Mouse (Mus musculus): ENCODE results near the gene Otop2. TPM values are rescaled to one million over a fixed set of nuclear protein-coding genes. Genes with fewer than 3 reads are reported as not detected.

Gene Otop2
- polyA plus RNA-seq, 1 experiment from 2014 or later, result not detected

DNA sequence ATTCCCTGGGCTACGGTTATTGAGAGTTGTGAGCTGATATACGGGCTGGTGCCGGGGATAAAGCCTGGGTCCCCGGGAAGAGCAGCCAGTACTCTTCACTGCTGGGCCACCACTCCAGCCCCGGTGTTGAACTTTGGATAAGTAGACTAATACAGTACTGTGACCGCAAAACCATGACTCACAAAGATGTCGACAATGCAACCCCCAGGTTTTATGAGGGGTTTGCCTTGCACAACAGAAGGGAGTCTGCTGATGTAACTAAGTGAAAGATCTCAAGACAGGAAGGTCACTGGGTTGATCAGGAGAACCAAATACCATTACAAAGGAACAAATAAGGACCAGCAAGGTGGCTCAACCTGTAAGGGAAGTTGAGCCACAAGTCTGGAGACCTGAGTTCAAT is 69.8 kb downstream of the Otop2 start:
- no peak for TF ChIP-seq CTCF (IDR thresholded peaks at IDR 0.05)
- H3K27me3 ChIP-seq, result no peaks in the 10 kb centered on the region
- POLR2A ChIA-PET, result interaction anchor here (0.9 kb wide), 1 partner anchor 9 kb away, joined by 3 read pairs; no protein-coding TSS in a partner anchor
- DNase-seq (ENCODE audit: low read depth, low spot score) (no peak), ATAC-seq (no peak)
- CTCF ChIA-PET, result no interaction called here
- in situ Hi-C loops (cut with MboI; ENCODE audit: low pct_unique_long_range_greater_than_20kb), result no loop called here

GRCm38 (mm10) chr11:115377254-115377653 is 70.3 kb downstream of the Otop2 start:
- no peak for ATAC-seq
- POLR2A ChIA-PET, result no interaction called here
- in situ Hi-C loops (cut with MboI; ENCODE audit: low pct_unique_long_range_greater_than_20kb), result no loop called here
- CTCF ChIA-PET, result interaction anchor here (1.7 kb wide), 1 partner anchor 9 kb away, joined by 3 read pairs; no protein-coding TSS in a partner anchor
- TF ChIP-seq CTCF (IDR thresholded peaks at IDR 0.05), result no peak
- DNase-seq (ENCODE audit: low read depth, low spot score), result no peak
- no peaks in the 10 kb centered on the region for H3K27me3 ChIP-seq

DNA sequence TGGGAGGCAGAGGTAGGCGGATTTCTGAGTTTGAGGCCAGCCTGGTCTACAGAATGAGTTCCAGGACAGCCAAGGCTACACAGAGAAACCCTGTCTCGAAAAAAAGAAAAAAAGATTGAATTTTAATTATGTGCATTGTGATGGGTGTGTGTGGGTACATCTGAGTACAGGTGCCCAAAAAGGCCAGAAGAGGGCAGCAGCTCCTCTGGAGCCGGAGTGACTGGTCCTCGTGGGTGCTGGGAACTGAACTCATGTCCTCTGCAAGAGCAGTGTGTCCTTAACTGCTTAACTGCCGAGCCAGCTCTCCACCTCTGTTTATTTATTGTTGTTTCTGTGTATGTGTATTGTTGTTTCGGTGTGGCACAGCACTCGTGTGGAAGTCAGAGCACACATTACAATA is 70.9 kb downstream of the Otop2 start:
- no peaks in the 10 kb centered on the region for H3K27me3 ChIP-seq
- TF ChIP-seq CTCF (IDR thresholded peaks at IDR 0.05), result no peak
- ChIA-PET POLR2A (no interaction called here), CTCF (interaction anchor here (1.7 kb wide), 1 partner anchor 9 kb away, joined by 3 read pairs; no protein-coding TSS in a partner anchor)
- ATAC-seq (no peak), DNase-seq (ENCODE audit: low read depth, low spot score) (no peak)
- in situ Hi-C loops (cut with MboI; ENCODE audit: low pct_unique_long_range_greater_than_20kb), result no loop called here

DNA sequence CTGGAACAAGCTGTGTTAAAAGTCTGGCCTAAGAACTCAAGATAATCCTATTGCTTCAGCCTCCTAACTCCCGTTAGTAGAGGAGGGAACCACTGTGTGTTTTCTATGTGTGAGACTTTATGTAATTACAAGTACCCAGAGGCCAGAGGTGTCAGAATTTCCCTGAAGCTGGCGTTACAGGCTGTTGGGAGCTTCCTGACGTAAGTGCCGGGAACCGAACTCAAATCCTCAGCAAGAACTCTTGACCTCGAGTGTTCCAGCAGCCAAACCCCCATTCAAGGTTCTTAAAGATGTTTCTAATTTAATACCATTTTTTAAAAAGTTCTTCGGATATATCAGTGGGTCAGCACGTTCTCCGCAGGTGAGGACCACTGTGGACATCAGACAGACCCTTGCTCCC is 74.3 kb downstream of the Otop2 start:
- CTCF ChIA-PET, result interaction anchor here (0.9 to 1.2 kb wide), 3 partner anchors 12 to 47 kb away, joined by 3 to 4 read pairs (median 3); no protein-coding TSS in a partner anchor

More for the DNA sequence above, 74.3 kb downstream of the Otop2 start:
- in situ Hi-C loops (cut with MboI; ENCODE audit: low pct_unique_long_range_greater_than_20kb), result no loop called here
- TF ChIP-seq CTCF (IDR thresholded peaks at IDR 0.05), result no peak
- H3K27me3 ChIP-seq, result no peaks in the 10 kb centered on the region
- DNase-seq (ENCODE audit: low read depth, low spot score) (no peak), ATAC-seq (no peak)
- POLR2A ChIA-PET, result interaction anchor here (0.7 to 4.2 kb wide), 3 partner anchors 27 to 315 kb away, joined by 3 to 20 read pairs (median 5); no protein-coding TSS in a partner anchor

Other genes with a start within 250 kb of the Otop2 start
- gene Cd300e, start 245.0 kb upstream of the Otop2 start, polyA plus RNA-seq (2021), result 0.04 TPM
- gene Rab37, start 215.7 kb upstream of the Otop2 start, polyA plus RNA-seq (2021), result 0.35 TPM
- not detected for gene Cd300lf, start 173.2 kb upstream of the Otop2 start, polyA plus RNA-seq (2021)
- gene Slc9a3r1, start 143.8 kb upstream of the Otop2 start, polyA plus RNA-seq (2021), result 98.7 TPM
- 10.2 TPM for gene Tmem104, start 119.7 kb upstream of the Otop2 start, polyA plus RNA-seq (2021)
- gene Nat9, start 119.3 kb upstream of the Otop2 start, polyA plus RNA-seq (2021), result 28.0 TPM
- not detected for gene Grin2c, start 39.9 kb upstream of the Otop2 start, polyA plus RNA-seq (2021)
- gene Fdxr, start 30.1 kb upstream of the Otop2 start, polyA plus RNA-seq (2021), result 7.1 TPM
- gene Fads6, start 9.5 kb upstream of the Otop2 start, polyA plus RNA-seq (2021), result 0.05 TPM
- 0.32 TPM for gene Ush1g, start 14.9 kb downstream of the Otop2 start, polyA plus RNA-seq (2021)
- gene Otop3, start 27.6 kb downstream of the Otop2 start, polyA plus RNA-seq (2021), result not detected
- gene Hid1, start 60.6 kb downstream of the Otop2 start, polyA plus RNA-seq (2021), result 15.3 TPM
- gene Cdr2l, start 74.8 kb downstream of the Otop2 start, polyA plus RNA-seq (2021), result 21.3 TPM
- 99.9 TPM for gene Mrpl58, start 96.6 kb downstream of the Otop2 start, polyA plus RNA-seq (2021)
- gene Atp5h, start 112.8 kb downstream of the Otop2 start, polyA plus RNA-seq (2021), result 727 TPM
- gene Kctd2, start 113.0 kb downstream of the Otop2 start, polyA plus RNA-seq (2021), result 46.0 TPM
- not detected for gene Trim80, start 133.4 kb downstream of the Otop2 start, polyA plus RNA-seq (2021)
- gene Slc16a5, start 155.3 kb downstream of the Otop2 start, polyA plus RNA-seq (2021), result 0.15 TPM
- gene Armc7, start 168.5 kb downstream of the Otop2 start, polyA plus RNA-seq (2021), result 13.3 TPM
- gene Nt5c, start 184.7 kb downstream of the Otop2 start, polyA plus RNA-seq (2021), result 128 TPM
- 179 TPM for gene Jpt1, start 207.2 kb downstream of the Otop2 start, polyA plus RNA-seq (2021)
- gene Sumo2, start 229.1 kb downstream of the Otop2 start, polyA plus RNA-seq (2021), result 381 TPM